Mouse (Mus musculus) spleen, adult 2 months (tissue): ENCODE data around the gene Lpar5. TPM values are rescaled to one million over a fixed set of nuclear protein-coding genes. Genes with fewer than 3 reads are reported as not detected.

ENCODE experiments used
- DNase-seq, 2 experiments: peaks; one replicate each; pipeline versions ENCODE4 v3.0.0 to v3.0.0-alpha.2; 2012 to 2021; ENCODE audit warnings: low spot score in 2 of 2, low read depth in 1 of 2
- H3K27ac ChIP-seq: fragments of 200-500 bp; 2 replicates; pipeline ENCODE4 v1.5.1; 2012; ENCODE audit warnings: low read length, inconsistent platforms; ENCODE audit not compliant: insufficient read depth
- H3K27me3 ChIP-seq: fragments of 200-500 bp; 2 replicates; pipeline ENCODE4 v1.6.1; 2012; ENCODE audit warnings: mild to moderate bottlenecking, moderate library complexity, low read length, inconsistent platforms; ENCODE audit not compliant: control insufficient read depth, insufficient read depth
- H3K36me3 ChIP-seq: fragments of 200-500 bp; 2 replicates; pipeline ENCODE4 v1.6.1; 2012; ENCODE audit warnings: mild to moderate bottlenecking, low read length, inconsistent platforms; ENCODE audit not compliant: control insufficient read depth, insufficient read depth
- H3K4me1 ChIP-seq: fragments of 200-500 bp; 2 replicates; pipeline ENCODE4 v1.6.1; 2011; ENCODE audit warnings: inconsistent platforms; ENCODE audit not compliant: control insufficient read depth, insufficient read depth, insufficient read length
- H3K4me3 ChIP-seq: fragments of 200-500 bp; 2 replicates; pipeline ENCODE4 v1.5.1; 2011; ENCODE audit warnings: mild to moderate bottlenecking, inconsistent platforms; ENCODE audit not compliant: insufficient read depth, insufficient read length; ENCODE audit errors: extremely low read depth
- CTCF ChIP-seq: fragments of 200-500 bp; IDR thresholded peaks from 2 replicates; pipeline ENCODE4 v1.5.1; 2011; ENCODE audit warnings: mild to moderate bottlenecking, inconsistent platforms; ENCODE audit not compliant: insufficient read depth, insufficient read length, insufficient replicate concordance; ENCODE audit errors: extremely low read depth
- POLR2A ChIP-seq: fragments of 200-500 bp; IDR thresholded peaks from 2 replicates; pipeline ENCODE4 v1.6.1; 2011; ENCODE audit warnings: low read depth, low read length, inconsistent platforms
- WGBS: fragments of 180-500 bp; shearing (Covaris S2); methylation state at CpG from one replicate; pipeline ENCODE4 v1.1.7; 2018; 5-methylcytosine and 5-hydroxymethylcytosine counted together
- polyA plus RNA-seq: library from polyadenylated mRNA; depleted of rRNA; stranded (reverse); fragments of >200 nt; gene quantifications from 2 replicates; pipeline ENCODE4 v1.2.3, GENCODE M21; 2012

Gene Lpar5
- polyA plus RNA-seq, 1 experiment: 62.1 TPM

DNA sequence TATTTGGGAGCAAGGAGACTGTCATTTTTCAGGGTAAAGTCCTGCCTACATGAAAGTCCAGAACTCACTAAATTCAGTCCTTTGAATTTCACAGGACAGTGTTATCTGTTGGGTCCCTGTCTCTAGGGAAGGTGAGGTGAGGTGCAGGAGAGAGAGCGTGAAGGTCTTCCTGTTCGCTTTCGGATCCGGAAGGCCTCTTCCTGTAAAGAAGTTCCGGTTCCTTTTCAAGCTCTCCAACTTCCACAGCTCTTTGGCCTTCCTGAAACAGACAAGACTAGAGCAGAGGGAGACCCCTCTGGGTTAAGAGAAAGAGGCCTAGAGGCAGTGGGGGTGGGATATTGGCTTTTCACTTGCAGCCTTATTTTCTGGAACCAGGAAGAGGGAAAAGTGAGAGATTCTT is 24.7 kb downstream of the Lpar5 start:
- 15% methylated on average over 5 of the region's 5 CpGs for WGBS

GRCm38 (mm10) chr6:125094843-125095242 is 27.1 kb downstream of the Lpar5 start:
- peaks cover 33% of the 10 kb centered on the region for H3K4me1 ChIP-seq
- no peak for TF ChIP-seq POLR2A
- TF ChIP-seq CTCF: no peak
- peaks cover 2% of the 10 kb centered on the region; the same call in 1 of the 2 replicates for H3K36me3 ChIP-seq
- H3K27ac ChIP-seq: no peak overlapping the region; the same call in 1 of the 2 replicates
- no peak overlapping the region for H3K4me3 ChIP-seq
- H3K27me3 ChIP-seq: no peaks in the 10 kb centered on the region
- 42% methylated on average over 3 of the region's 3 CpGs for WGBS
- no peak for DNase-seq

More for the DNA sequence above, 24.7 kb downstream of the Lpar5 start:
- no peaks in the 10 kb centered on the region for H3K27me3 ChIP-seq
- no peaks in the 10 kb centered on the region for H3K36me3 ChIP-seq
- no peak for DNase-seq
- peaks cover 20% of the 10 kb centered on the region for H3K4me1 ChIP-seq
- TF ChIP-seq POLR2A (no peak; the same call in 1 of the 2 replicates), CTCF (no peak)
- H3K4me3 ChIP-seq: no peak overlapping the region
- peak overlapping the region; percentile 55; the same call in 1 of the 2 replicates for H3K27ac ChIP-seq

DNA sequence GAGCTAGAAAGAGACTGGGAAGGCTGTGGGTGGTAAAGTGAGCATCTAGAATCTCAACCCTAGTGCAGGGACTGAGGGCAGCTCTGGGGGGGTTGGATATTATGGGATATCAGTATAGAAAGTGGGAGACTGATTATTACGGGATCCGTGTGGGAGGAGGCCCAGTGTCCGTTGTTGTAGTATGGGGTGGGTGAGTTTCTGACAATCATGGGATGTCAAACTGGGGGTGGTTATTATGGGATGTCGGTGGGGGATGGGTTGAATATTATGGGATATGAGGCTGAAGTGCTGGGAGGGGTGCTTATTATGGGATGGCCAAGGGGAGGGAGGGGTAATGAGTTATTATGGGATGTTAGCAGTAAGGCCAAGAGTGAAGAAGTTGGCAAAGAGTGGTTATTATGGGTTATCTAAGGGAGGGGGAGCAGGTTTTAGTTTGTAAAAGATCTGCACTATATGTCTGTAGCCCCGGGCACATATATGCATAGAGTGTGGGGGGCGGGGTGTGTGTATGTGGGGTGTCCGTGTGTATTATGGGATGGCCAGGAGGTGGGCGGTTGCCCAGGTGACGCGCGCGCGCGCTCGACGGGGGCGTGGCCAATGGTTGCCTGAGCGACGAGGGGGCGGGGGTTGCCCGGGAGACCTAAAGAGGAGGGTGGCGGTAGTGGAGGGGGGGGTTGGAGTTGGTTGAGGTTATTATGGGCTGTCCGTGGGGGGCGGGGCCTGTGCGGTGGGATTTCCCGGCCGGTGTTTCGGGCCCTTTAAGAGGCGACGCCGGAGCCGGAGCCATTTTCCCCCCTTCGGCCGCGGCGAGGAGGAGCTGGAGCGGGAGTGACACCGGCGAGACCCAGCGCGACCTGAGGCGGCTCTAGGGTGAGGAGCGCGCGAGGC is 27.9 kb downstream of the Lpar5 start, which contains the start of gene Chd4:
TSS of gene Chd4 (plus strand) at position 591 of the 888 bp plus-strand sequence.
- Histone ChIP-seq H3K36me3 (peaks cover 8% of the 10 kb centered on the region; the same call in 1 of the 2 replicates), H3K27ac (peak within 1 kb of the TSS; percentile 95), H3K27me3 (no peaks in the 10 kb centered on the region), H3K4me1 (peaks cover 26% of the 10 kb centered on the region), H3K4me3 (peak within 1 kb of the TSS; percentile 94)
- DNase-seq: peak; percentile 77 to 93
- 6% methylated on average over 35 of the region's 45 CpGs for WGBS
- TF ChIP-seq POLR2A (peak; percentile 75), CTCF (no peak)

- Histone ChIP-seq H3K27ac (peak overlapping the region; percentile 95), H3K36me3 (peaks cover 13% of the 10 kb centered on the region), H3K4me3 (peak overlapping the region; percentile 94), H3K4me1 (peaks cover 24% of the 10 kb centered on the region), H3K27me3 (no peaks in the 10 kb centered on the region)
- no peak for DNase-seq
- TF ChIP-seq POLR2A (no peak), CTCF (no peak)
- 4% methylated on average over 12 of the region's 32 CpGs for WGBS
Observed at GRCm38 (mm10) chr6:125096279-125096596, 28.5 kb downstream of the Lpar5 start.

GRCm38 (mm10) chr6:125096597-125097345 is 29.1 kb downstream of the Lpar5 start:
- Histone ChIP-seq H3K4me1 (peaks cover 24% of the 10 kb centered on the region), H3K4me3 (peak overlapping the region; percentile 94), H3K36me3 (peaks cover 19% of the 10 kb centered on the region), H3K27ac (peak overlapping the region; percentile 95), H3K27me3 (no peaks in the 10 kb centered on the region)
- DNase-seq: peak in 1 of 2 experiments; percentile 65
- no peak; the same call in 1 of the 2 replicates for TF ChIP-seq POLR2A
- TF ChIP-seq CTCF: no peak
- WGBS: 0% methylated on average over 37 of the region's 44 CpGs

- H3K4me1 ChIP-seq: peaks cover 23% of the 10 kb centered on the region
- DNase-seq: peak in 1 of 2 experiments; percentile 21
- WGBS: 1% methylated on average over 12 of the region's 12 CpGs
- peak overlapping the region; percentile 94 for H3K4me3 ChIP-seq
- H3K27ac ChIP-seq: peak overlapping the region; percentile 95
- TF ChIP-seq POLR2A: no peak
- TF ChIP-seq CTCF: no peak
- no peaks in the 10 kb centered on the region for H3K27me3 ChIP-seq
- peaks cover 24% of the 10 kb centered on the region for H3K36me3 ChIP-seq
Observed at GRCm38 (mm10) chr6:125097346-125097689, 29.6 kb downstream of the Lpar5 start.
